Mouse (Mus musculus) limb, embryonic 15.5 days (tissue): ENCODE measurements at regions not wholly inside any gene's neighbourhood (a gene's known extent, or its start where the extent isn't known, plus 50 kb on each side); places are given as distances from the start of the nearest gene placed in this dataset.
A peak's percentile ranks its signal among the peaks of the same experiment; 100 is the strongest.
"Not testable (repeated sequence)": the region's sequence is repeated elsewhere in the genome, so short reads cannot be mapped to it uniquely, and the experiment has no call there.

Source experiments
- ATAC-seq: fragments of 200-750 bp; cut with Nextera tagmentation; 2 replicates; pipeline ENCODE4 v1.8.0; 2017; ENCODE audit warnings: low read depth, moderate TSS enrichment; ENCODE audit not compliant: insufficient number of reproducible peaks, low FRiP score, low TSS enrichment
- H3K27ac ChIP-seq: fragments of 300-500 bp; sonication (generic); 2 replicates; pipeline ENCODE4 v1.5.1; 2015; ENCODE audit warnings: moderate library complexity, mild to moderate bottlenecking, inconsistent platforms
- H3K27me3 ChIP-seq: fragments of 300-500 bp; sonication (generic); 2 replicates; pipeline ENCODE4 v1.6.1; 2015; ENCODE audit warnings: inconsistent platforms
- H3K36me3 ChIP-seq: fragments of 300-500 bp; sonication (generic); 2 replicates; pipeline ENCODE4 v1.6.1; 2015; ENCODE audit warnings: inconsistent platforms
- H3K4me1 ChIP-seq: fragments of 300-500 bp; sonication (generic); 2 replicates; pipeline ENCODE4 v1.6.1; 2015; ENCODE audit warnings: inconsistent platforms
- H3K4me2 ChIP-seq: fragments of 300-500 bp; sonication (generic); 2 replicates; pipeline ENCODE4 v1.6.1; 2015; ENCODE audit warnings: mild to moderate bottlenecking, inconsistent platforms
- H3K4me3 ChIP-seq: fragments of 300-500 bp; sonication (generic); 2 replicates; pipeline ENCODE4 v1.5.1; 2015; ENCODE audit warnings: mild to moderate bottlenecking, inconsistent platforms
- H3K9ac ChIP-seq: fragments of 300-500 bp; sonication (generic); 2 replicates; pipeline ENCODE4 v1.6.1; 2015; ENCODE audit warnings: inconsistent platforms
- H3K9me3 ChIP-seq: fragments of 300-500 bp; sonication (generic); 2 replicates; pipeline ENCODE4 v1.6.1; 2016; ENCODE audit warnings: inconsistent platforms
- WGBS: fragments of 180-500 bp; shearing (Covaris S2); methylation state at CpG from one replicate; pipeline ENCODE4 v1.1.7; 2015; 5-methylcytosine and 5-hydroxymethylcytosine counted together

- H3K27me3 ChIP-seq = no peaks in the 10 kb centered on the region
- 35% methylated on average over 14 of the region's 14 CpGs for WGBS
- ATAC-seq = peak; percentile 57
Measured at GRCm38 (mm10) chr7:116701466-116702342, 197.5 kb downstream of the Nucb2 start.

GRCm38 (mm10) chr7:116702596-116702995, 198.4 kb downstream of the Nucb2 start:
- ATAC-seq = no peak
- H3K9me3 ChIP-seq = no peaks in the 10 kb centered on the region
- no peaks in the 10 kb centered on the region for H3K27me3 ChIP-seq
- H3K36me3 ChIP-seq = no peaks in the 10 kb centered on the region
- WGBS = 80% methylated on average over 2 of the region's 2 CpGs
- no peak overlapping the region for H3K4me2 ChIP-seq
- H3K27ac ChIP-seq = no peak overlapping the region
- H3K4me3 ChIP-seq = no peak overlapping the region
- no peak overlapping the region for H3K9ac ChIP-seq
- 0 out of 2 replicates have a peak, but pooled peaks cover 4% of the 10 kb centered on the region for H3K4me1 ChIP-seq

More at GRCm38 (mm10) chr7:116701466-116702342, 197.5 kb downstream of the Nucb2 start:
- Histone ChIP-seq H3K4me2 (no peak overlapping the region), H3K4me1 (0 out of 2 replicates have a peak, but pooled peaks cover 4% of the 10 kb centered on the region), H3K36me3 (no peaks in the 10 kb centered on the region), H3K9me3 (no peaks in the 10 kb centered on the region), H3K9ac (no peak overlapping the region), H3K27ac (peak overlapping the region; percentile 54), H3K4me3 (no peak overlapping the region)

- Histone ChIP-seq H3K4me2 (no peak overlapping the region), H3K9me3 (no peaks in the 10 kb centered on the region), H3K4me1 (peaks cover 9% of the 10 kb centered on the region; the same call in 1 of the 2 replicates), H3K27me3 (no peaks in the 10 kb centered on the region), H3K4me3 (no peak overlapping the region), H3K27ac (no peak overlapping the region), H3K9ac (no peak overlapping the region), H3K36me3 (no peaks in the 10 kb centered on the region)
- no peak for ATAC-seq
- 94% methylated on average over 2 of the region's 2 CpGs for WGBS
Measured at GRCm38 (mm10) chr7:116711541-116711940, 207.4 kb downstream of the Nucb2 start.

- no peak overlapping the region for H3K27ac ChIP-seq
- H3K27me3 ChIP-seq = no peaks in the 10 kb centered on the region
- no peaks in the 10 kb centered on the region for H3K36me3 ChIP-seq
- no peak overlapping the region for H3K4me3 ChIP-seq
- no peak overlapping the region for H3K4me2 ChIP-seq
- no peak for ATAC-seq
- 85% methylated on average over 8 of the region's 8 CpGs for WGBS
- no peaks in the 10 kb centered on the region for H3K9me3 ChIP-seq
- peaks cover 9% of the 10 kb centered on the region; the same call in 1 of the 2 replicates for H3K4me1 ChIP-seq
- no peak overlapping the region for H3K9ac ChIP-seq
Measured at GRCm38 (mm10) chr7:116713200-116713599, 209.0 kb downstream of the Nucb2 start.

GRCm38 (mm10) chr7:116715234-116716046, 211.3 kb downstream of the Nucb2 start:
- Histone ChIP-seq H3K27me3 (no peaks in the 10 kb centered on the region), H3K9me3 (no peaks in the 10 kb centered on the region), H3K4me2 (no peak overlapping the region), H3K36me3 (no peaks in the 10 kb centered on the region), H3K27ac (no peak overlapping the region), H3K4me1 (0 out of 2 replicates have a peak, but pooled peaks cover 4% of the 10 kb centered on the region), H3K4me3 (no peak overlapping the region), H3K9ac (no peak overlapping the region)
- 53% methylated on average over 10 of the region's 10 CpGs for WGBS
- ATAC-seq = 0 out of 2 replicates have a peak, but pooled peaks have one; percentile 14

GRCm38 (mm10) chr7:116728379-116728778, 224.2 kb downstream of the Nucb2 start:
- 25% methylated on average over 2 of the region's 2 CpGs for WGBS
- H3K36me3 ChIP-seq = no peaks in the 10 kb centered on the region
- no peak overlapping the region for H3K9ac ChIP-seq
- no peaks in the 10 kb centered on the region for H3K9me3 ChIP-seq
- peaks cover 9% of the 10 kb centered on the region for H3K4me1 ChIP-seq
- peak; percentile 69; the same call in 1 of the 2 replicates for ATAC-seq
- H3K4me2 ChIP-seq = no peak overlapping the region
- no peaks in the 10 kb centered on the region for H3K27me3 ChIP-seq
- no peak overlapping the region for H3K27ac ChIP-seq
- H3K4me3 ChIP-seq = no peak overlapping the region

GRCm38 (mm10) chr7:116729795-116730194, 225.6 kb downstream of the Nucb2 start:
- Histone ChIP-seq H3K4me2 (no peak overlapping the region), H3K9me3 (no peaks in the 10 kb centered on the region), H3K4me1 (peaks cover 9% of the 10 kb centered on the region), H3K9ac (no peak overlapping the region), H3K27ac (no peak overlapping the region), H3K27me3 (no peaks in the 10 kb centered on the region), H3K4me3 (no peak overlapping the region), H3K36me3 (no peaks in the 10 kb centered on the region)
- WGBS = 18% methylated on average over 4 of the region's 4 CpGs
- no peak for ATAC-seq

- Histone ChIP-seq H3K9ac (no peak overlapping the region), H3K36me3 (no peaks in the 10 kb centered on the region)
- no peak for ATAC-seq
Measured at GRCm38 (mm10) chr7:116735676-116736075, 231.5 kb downstream of the Nucb2 start.

GRCm38 (mm10) chr7:116736333-116736732, 232.2 kb downstream of the Nucb2 start:
- 47% methylated on average over 4 of the region's 4 CpGs for WGBS
- Histone ChIP-seq H3K36me3 (no peaks in the 10 kb centered on the region), H3K9ac (no peak overlapping the region), H3K27me3 (no peaks in the 10 kb centered on the region), H3K4me3 (no peak overlapping the region), H3K4me2 (no peak overlapping the region), H3K4me1 (no peaks in the 10 kb centered on the region), H3K27ac (no peak overlapping the region), H3K9me3 (no peaks in the 10 kb centered on the region)
- ATAC-seq = no peak

More at GRCm38 (mm10) chr7:116735676-116736075, 231.5 kb downstream of the Nucb2 start:
- WGBS = 63% methylated on average over 3 of the region's 3 CpGs
- H3K4me3 ChIP-seq = no peak overlapping the region
- no peak overlapping the region for H3K27ac ChIP-seq
- H3K4me1 ChIP-seq = no peaks in the 10 kb centered on the region
- no peaks in the 10 kb centered on the region for H3K27me3 ChIP-seq
- no peak overlapping the region for H3K4me2 ChIP-seq
- no peaks in the 10 kb centered on the region for H3K9me3 ChIP-seq

GRCm38 (mm10) chr7:116738009-116738408, 233.8 kb downstream of the Nucb2 start:
- H3K4me1 ChIP-seq = no peaks in the 10 kb centered on the region
- H3K36me3 ChIP-seq = no peaks in the 10 kb centered on the region
- H3K27ac ChIP-seq = no peak overlapping the region
- H3K4me3 ChIP-seq = no peak overlapping the region
- no peak overlapping the region for H3K9ac ChIP-seq
- H3K9me3 ChIP-seq = no peaks in the 10 kb centered on the region
- no peak for ATAC-seq
- no peaks in the 10 kb centered on the region for H3K27me3 ChIP-seq
- no peak overlapping the region for H3K4me2 ChIP-seq
- 95% methylated on average over 4 of the region's 4 CpGs for WGBS

- Histone ChIP-seq H3K4me3 (no peak overlapping the region), H3K27me3 (no peaks in the 10 kb centered on the region), H3K27ac (no peak overlapping the region), H3K9ac (no peak overlapping the region), H3K36me3 (no peaks in the 10 kb centered on the region), H3K9me3 (no peaks in the 10 kb centered on the region), H3K4me1 (no peaks in the 10 kb centered on the region), H3K4me2 (no peak overlapping the region)
- no peak for ATAC-seq
Measured at GRCm38 (mm10) chr7:116754556-116754955, 250.4 kb downstream of the Nucb2 start.

- H3K4me1 ChIP-seq, H3K9me3 ChIP-seq, H3K9ac ChIP-seq, H3K27ac ChIP-seq, ATAC-seq, H3K4me2 ChIP-seq, H3K4me3 ChIP-seq, H3K36me3 ChIP-seq, H3K27me3 ChIP-seq: not testable (repeated sequence)
- WGBS = 91% methylated on average over 19 of the region's 19 CpGs
Measured at GRCm38 (mm10) chr7:116792181-116792580, 288.0 kb downstream of the Nucb2 start.
